Mouse (Mus musculus) neural tube, embryonic 12.5 days (tissue): ENCODE results near the gene Sp6. TPM values are rescaled to one million over a fixed set of nuclear protein-coding genes. Genes with fewer than 3 reads are reported as not detected.

Experiments
- ATAC-seq: fragments of 200-750 bp; cut with Nextera tagmentation; 2 replicates; pipeline ENCODE4 v1.8.0; 2017; ENCODE audit warnings: low read depth, mild to moderate bottlenecking, moderate TSS enrichment, moderate library complexity; ENCODE audit not compliant: low FRiP score
- H3K27ac ChIP-seq: fragments of 300-500 bp; sonication (generic); 2 replicates; pipeline ENCODE4 v1.5.1; 2016
- H3K27me3 ChIP-seq: fragments of 300-500 bp; sonication (generic); replicated peaks from 2 replicates; pipeline ENCODE4 v1.6.1; 2016; ENCODE audit warnings: mild to moderate bottlenecking
- H3K36me3 ChIP-seq: fragments of 300-500 bp; sonication (generic); 2 replicates; pipeline ENCODE4 v1.6.1; 2016; ENCODE audit warnings: mild to moderate bottlenecking
- H3K4me1 ChIP-seq: fragments of 300-500 bp; sonication (generic); 2 replicates; pipeline ENCODE4 v1.6.1; 2016
- H3K4me2 ChIP-seq: fragments of 300-500 bp; sonication (generic); replicated peaks from 2 replicates; pipeline ENCODE4 v1.6.1; 2016; ENCODE audit warnings: mild to moderate bottlenecking
- H3K4me3 ChIP-seq: fragments of 300-500 bp; sonication (generic); 2 replicates; pipeline ENCODE4 v1.5.1; 2016
- H3K9ac ChIP-seq: fragments of 300-500 bp; sonication (generic); 2 replicates; pipeline ENCODE4 v1.6.1; 2016; ENCODE audit warnings: mild to moderate bottlenecking
- H3K9me3 ChIP-seq: fragments of 300-500 bp; sonication (generic); 2 replicates; pipeline ENCODE4 v1.6.1; 2016; ENCODE audit warnings: mild to moderate bottlenecking
- WGBS: fragments of 180-500 bp; shearing (Covaris S2); methylation state at CpG from one replicate; pipeline ENCODE4 v1.1.7; 2016; 5-methylcytosine and 5-hydroxymethylcytosine counted together
- polyA plus RNA-seq: library from polyadenylated mRNA; unstranded; fragments of >200 nt; fragmentation: Nextera tagmentation; extraction: Ambion mirVana; gene quantifications from 2 replicates; pipeline ENCODE4 v1.2.1, GENCODE M21; 2016

The Sp6 gene
- polyA plus RNA-seq, 1 experiment from 2014 or later: 0.23 TPM

DNA sequence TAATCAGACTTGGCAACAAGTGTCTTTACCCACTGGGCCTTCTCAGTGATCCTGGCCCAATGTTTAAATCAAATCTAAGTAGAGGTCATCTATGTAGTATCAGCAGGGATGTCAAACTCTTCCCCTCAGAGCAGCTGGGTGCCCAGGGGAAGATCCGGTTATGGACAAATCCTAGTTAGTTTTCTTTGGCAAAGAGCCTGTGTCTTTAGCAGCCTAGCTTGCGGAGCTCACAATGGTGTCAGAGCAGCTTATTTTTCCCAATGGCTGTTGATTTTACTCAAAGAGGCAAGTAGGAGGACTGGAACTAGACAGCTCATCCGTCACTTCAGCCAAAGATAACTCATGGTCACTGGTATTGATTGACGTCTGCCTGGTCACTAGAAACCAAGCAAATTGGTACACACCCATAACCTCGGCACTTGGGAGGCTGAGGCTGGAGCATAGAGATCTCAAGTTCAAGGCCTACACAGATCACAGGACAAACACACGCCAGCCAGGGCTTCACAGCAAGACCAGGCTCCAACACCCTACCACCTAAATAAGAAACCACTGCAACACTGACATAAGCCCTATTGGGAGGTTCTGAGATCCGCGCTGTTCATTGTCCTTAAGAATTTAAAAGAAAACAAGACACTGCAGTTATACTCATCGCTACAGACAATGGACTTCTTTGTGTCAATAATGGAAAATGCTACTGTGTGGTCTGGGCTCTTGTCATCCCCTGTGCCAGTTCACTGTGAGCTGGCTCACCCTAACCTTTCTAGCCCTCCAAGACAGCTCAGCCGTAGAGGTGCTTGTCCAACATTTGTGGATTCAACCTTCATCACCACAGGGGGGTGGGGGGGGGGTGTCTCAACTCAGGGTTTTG is 37.4 kb upstream of the Sp6 start:
- 81% methylated on average over 10 of the region's 10 CpGs for WGBS
- Histone ChIP-seq H3K4me1 (peaks cover 27% of the 10 kb centered on the region), H3K36me3 (no peaks in the 10 kb centered on the region), H3K9me3 (no peaks in the 10 kb centered on the region), H3K27ac (no peak overlapping the region; the same call in 1 of the 2 replicates), H3K9ac (peak overlapping the region; percentile 87; the same call in 1 of the 2 replicates), H3K27me3 (no peaks in the 10 kb centered on the region), H3K4me2 (peak overlapping the region; percentile 76), H3K4me3 (peak overlapping the region; percentile 90; the same call in 1 of the 2 replicates)
- ATAC-seq: no peak

DNA sequence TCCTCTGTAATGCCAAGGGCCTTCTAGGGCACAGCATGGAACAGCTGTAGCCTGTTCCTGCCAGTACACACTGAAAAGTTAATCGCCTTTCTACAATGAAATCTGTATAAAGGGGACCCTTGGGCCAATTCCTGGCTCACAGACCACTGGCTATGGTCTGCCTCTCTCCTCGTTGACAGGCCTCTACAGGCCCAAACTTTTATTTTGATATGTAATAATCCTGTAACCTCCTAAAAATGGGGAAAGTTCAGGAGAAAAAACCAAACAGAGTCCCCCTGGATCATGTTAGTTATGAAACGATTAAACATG is 36.9 kb upstream of the Sp6 start:
- no peak overlapping the region for H3K27ac ChIP-seq
- 64% methylated on average over 3 of the region's 3 CpGs for WGBS
- H3K4me2 ChIP-seq: peak overlapping the region; percentile 76
- peak overlapping the region; percentile 90 for H3K4me3 ChIP-seq
- no peaks in the 10 kb centered on the region for H3K36me3 ChIP-seq
- peaks cover 27% of the 10 kb centered on the region for H3K4me1 ChIP-seq
- peak overlapping the region; percentile 87 for H3K9ac ChIP-seq
- H3K9me3 ChIP-seq: no peaks in the 10 kb centered on the region
- H3K27me3 ChIP-seq: no peaks in the 10 kb centered on the region
- ATAC-seq: no peak

DNA sequence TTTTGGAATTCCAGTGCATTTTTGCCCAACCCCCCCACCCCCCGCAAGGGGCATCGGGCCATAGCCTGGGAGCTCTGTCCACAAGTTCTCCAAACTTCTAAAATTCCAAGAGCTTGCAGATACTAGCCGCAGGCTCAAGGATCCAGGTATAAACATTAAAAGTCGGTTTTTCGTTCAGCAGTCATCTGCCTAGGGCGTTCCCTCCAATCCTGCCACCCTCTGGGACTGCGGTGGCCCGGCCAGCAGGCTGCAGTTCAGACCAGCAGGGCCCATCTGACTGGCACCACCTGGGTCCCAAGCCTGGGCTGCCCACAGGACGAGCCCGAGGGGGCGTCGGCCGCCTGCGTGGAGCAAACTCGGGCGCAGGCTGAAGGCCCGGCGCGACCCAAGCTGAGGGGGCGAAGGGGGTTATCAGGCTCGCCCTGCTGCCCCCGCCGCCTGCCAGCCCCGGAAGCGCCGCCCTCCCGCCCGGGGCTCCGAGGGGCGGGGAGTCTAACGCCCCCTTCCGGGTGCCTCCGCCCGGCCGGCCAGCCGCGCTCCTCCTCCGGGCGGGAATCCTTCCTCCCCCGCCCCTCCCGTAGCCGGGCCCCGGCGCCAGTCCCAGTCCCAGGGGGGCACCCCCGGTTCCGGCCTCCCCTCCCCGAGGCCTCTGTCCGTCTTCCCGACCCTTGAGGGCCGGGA is 36.1 kb upstream of the Sp6 start:
- Histone ChIP-seq H3K9ac (peak overlapping the region; percentile 87), H3K36me3 (no peaks in the 10 kb centered on the region), H3K27ac (peak overlapping the region; percentile 90), H3K4me1 (peaks cover 27% of the 10 kb centered on the region), H3K4me2 (peak overlapping the region; percentile 76), H3K9me3 (no peaks in the 10 kb centered on the region), H3K4me3 (peak overlapping the region; percentile 90), H3K27me3 (no peaks in the 10 kb centered on the region)
- peak; percentile 68 for ATAC-seq
- WGBS: under 1% methylated on average over 49 of the region's 50 CpGs

DNA sequence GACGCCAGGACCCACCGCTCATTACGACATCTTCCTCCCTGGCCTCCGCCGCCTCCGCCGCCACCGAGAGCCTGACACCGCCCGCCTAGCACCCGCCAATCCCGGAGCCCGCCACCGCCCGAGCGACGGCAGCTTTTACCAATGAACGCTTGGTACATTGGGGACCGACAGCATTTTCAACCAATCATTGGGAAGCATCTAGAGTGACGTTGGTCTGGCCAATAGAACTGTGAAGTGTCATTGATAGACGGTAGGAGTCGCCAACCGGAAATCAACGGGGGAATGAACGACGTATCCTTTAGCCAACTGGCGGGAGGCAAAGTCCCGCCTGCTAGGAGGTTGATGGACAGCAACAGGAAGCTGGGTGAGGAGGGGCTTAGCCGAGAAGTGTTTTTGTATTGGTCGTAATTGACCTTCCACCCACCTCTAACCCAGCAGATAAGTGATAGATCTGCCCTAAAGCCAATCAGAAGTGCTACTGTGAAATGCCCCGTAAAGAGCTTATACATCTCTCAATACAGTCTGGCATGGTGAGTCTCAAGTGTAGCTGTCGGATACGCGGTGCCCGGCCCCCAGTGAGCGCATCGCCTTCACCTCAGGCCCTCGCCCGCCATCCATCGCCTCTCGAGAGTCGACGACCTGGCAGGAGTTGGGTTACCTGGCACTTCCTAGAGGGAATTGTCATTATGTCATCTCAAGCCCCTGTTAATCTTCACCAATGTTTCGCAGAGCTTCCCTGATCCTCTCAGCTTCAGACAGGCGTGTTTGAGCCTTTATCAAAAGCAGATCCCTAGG is 35.4 kb upstream of the Sp6 start:
- Histone ChIP-seq H3K36me3 (no peaks in the 10 kb centered on the region), H3K4me1 (peaks cover 27% of the 10 kb centered on the region), H3K27me3 (no peaks in the 10 kb centered on the region), H3K4me3 (peak overlapping the region; percentile 90), H3K9me3 (no peaks in the 10 kb centered on the region), H3K9ac (peak overlapping the region; percentile 87), H3K27ac (peak overlapping the region; percentile 90), H3K4me2 (peak overlapping the region; percentile 76)
- under 1% methylated on average over 44 of the region's 45 CpGs for WGBS
- ATAC-seq: peak; percentile 97

DNA sequence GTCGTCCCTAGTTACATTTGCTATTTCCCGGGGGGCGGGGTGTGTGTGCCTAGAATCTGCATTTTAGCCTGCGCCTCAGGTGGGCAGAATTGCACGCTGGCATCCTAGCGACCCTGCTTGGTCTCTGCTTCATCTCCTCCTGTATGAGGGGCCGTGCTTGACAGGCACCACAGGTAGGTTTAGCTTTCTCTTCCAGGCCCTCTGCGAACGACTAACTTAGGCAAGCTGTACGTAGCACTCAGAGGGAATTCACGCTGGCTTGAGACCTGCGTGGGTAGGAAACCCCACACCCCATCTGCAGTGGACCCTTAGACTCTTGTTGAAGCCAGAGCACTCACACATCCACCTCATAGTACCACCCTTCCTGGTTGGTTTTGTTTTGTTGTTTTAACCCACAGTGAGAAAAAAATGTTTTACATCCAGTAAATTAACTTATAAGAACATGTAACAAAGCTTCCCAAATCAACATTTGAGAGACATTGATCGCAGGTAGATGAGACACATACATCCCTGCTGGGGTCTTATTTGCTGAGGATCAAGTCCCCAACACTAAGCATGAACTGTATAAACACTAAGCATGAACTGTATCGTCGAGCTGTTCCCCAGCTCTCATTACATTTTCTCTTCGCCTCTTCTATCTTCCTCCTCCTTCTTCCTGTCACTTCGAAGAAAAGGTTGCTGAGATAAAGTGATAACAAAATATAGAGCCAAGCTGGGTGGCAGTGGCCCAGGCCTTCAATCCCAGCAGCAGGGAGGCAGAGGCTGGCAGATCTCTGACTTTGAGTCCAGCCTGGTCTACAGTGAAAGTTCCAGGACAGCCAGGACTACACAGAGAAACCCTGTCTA is 34.6 kb upstream of the Sp6 start:
- Histone ChIP-seq H3K4me3 (peak overlapping the region; percentile 46), H3K9ac (peak overlapping the region; percentile 57), H3K4me2 (peak overlapping the region; percentile 65), H3K27ac (no peak overlapping the region), H3K9me3 (no peaks in the 10 kb centered on the region), H3K4me1 (peaks cover 23% of the 10 kb centered on the region), H3K27me3 (0 out of 2 replicates have a peak, but pooled peaks cover 4% of the 10 kb centered on the region), H3K36me3 (no peaks in the 10 kb centered on the region)
- 39% methylated on average over 17 of the region's 17 CpGs for WGBS
- ATAC-seq: no peak

DNA sequence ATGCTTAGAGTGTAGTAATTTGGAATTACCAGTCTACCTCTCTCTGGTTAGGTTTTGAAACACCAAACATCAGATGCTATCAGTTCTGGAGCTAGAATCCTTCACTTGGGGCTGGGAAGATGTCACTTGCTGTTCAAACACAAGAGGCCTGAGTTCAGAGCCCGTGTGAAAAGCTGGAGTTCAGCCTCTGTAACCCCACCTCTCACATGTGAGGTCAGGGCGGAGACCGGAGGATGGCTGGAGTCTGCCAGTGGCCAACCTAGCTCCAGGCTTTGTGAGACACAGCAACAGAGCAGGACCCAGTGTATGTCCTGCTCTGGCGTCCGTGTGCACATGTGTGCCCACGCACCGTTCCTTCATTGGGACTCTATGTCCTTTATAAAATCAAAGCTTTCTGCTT is 33.9 kb upstream of the Sp6 start:
- Histone ChIP-seq H3K36me3 (no peaks in the 10 kb centered on the region), H3K4me3 (no peak overlapping the region), H3K4me2 (no peak overlapping the region), H3K9me3 (no peaks in the 10 kb centered on the region), H3K9ac (no peak overlapping the region), H3K27me3 (peaks cover 4% of the 10 kb centered on the region; the same call in 1 of the 2 replicates), H3K4me1 (peaks cover 23% of the 10 kb centered on the region), H3K27ac (no peak overlapping the region)
- WGBS: 86% methylated on average over 7 of the region's 7 CpGs
- no peak for ATAC-seq

DNA sequence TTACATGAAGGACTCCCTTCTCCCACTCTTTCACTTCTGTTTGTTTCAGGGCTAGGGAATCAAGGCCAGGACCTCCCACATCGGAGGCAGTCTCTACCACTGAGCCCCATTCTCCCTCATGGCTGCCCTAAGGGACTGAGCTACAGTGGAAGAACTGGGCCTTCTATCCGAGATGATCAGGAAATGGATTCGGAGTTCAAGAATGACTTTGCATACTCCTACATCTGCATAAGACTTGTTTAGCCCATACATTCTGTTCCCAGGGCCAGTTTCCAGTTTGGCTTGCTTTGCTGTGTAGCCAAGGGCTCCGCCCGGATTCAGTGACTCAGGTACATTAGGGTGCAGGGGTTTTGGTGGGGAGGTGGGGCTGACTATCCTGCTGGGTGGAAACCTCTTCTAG is 33.2 kb upstream of the Sp6 start:
- WGBS: 76% methylated on average over 5 of the region's 5 CpGs

DNA sequence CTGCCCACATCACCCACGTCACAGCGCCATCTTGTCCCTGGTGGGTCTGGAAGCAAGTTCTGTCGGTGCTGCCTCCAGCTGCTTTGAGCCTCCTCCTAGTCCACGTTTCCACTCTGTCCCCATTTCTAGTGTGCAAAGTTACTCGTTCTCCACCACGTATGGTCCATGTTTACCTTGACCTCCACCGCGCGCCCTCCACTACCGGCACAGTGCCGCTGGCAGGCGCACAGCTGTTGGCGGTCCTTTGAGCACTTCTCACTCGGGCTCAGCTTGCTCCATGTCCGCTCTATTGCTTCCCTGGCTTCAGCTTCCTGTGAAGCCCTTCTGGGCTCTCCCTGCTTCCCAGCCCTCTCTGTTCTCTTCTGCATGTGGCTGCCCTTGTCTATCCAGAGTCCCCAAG is 31.7 kb upstream of the Sp6 start:
- H3K27me3 ChIP-seq: peaks cover 14% of the 10 kb centered on the region
- no peak overlapping the region for H3K9ac ChIP-seq
- H3K27ac ChIP-seq: no peak overlapping the region
- H3K4me1 ChIP-seq: peaks cover 18% of the 10 kb centered on the region
- ATAC-seq: no peak
- no peaks in the 10 kb centered on the region for H3K9me3 ChIP-seq
- H3K4me3 ChIP-seq: no peak overlapping the region
- WGBS: 76% methylated on average over 15 of the region's 15 CpGs
- H3K4me2 ChIP-seq: no peak overlapping the region
- no peaks in the 10 kb centered on the region for H3K36me3 ChIP-seq

More for the DNA sequence above, 33.2 kb upstream of the Sp6 start:
- peaks cover 23% of the 10 kb centered on the region for H3K4me1 ChIP-seq
- H3K36me3 ChIP-seq: no peaks in the 10 kb centered on the region
- no peak overlapping the region for H3K4me2 ChIP-seq
- peaks cover 8% of the 10 kb centered on the region for H3K27me3 ChIP-seq
- H3K4me3 ChIP-seq: no peak overlapping the region
- H3K9ac ChIP-seq: no peak overlapping the region
- no peak for ATAC-seq
- no peak overlapping the region for H3K27ac ChIP-seq
- no peaks in the 10 kb centered on the region for H3K9me3 ChIP-seq

DNA sequence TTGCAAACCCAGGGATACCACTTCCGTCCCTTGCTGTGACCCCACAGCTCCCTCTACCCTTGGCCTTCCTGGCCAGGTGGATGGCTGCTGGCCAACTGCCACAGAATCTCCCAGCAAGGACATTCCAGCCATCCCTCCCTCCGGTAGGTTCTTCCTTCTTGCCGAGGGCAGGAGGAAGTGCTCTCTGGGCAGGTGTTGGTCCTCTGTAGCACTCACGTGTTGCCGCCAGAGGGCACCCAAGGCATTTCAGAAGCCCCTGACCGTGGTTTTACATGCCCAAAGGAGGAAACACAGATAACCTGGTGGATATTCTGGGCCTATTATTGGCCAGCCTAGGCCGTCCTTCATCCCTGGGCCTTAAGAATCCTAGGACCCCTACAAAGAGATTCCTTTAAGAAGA is 30.8 kb upstream of the Sp6 start:
- H3K9ac ChIP-seq: no peak overlapping the region

DNA sequence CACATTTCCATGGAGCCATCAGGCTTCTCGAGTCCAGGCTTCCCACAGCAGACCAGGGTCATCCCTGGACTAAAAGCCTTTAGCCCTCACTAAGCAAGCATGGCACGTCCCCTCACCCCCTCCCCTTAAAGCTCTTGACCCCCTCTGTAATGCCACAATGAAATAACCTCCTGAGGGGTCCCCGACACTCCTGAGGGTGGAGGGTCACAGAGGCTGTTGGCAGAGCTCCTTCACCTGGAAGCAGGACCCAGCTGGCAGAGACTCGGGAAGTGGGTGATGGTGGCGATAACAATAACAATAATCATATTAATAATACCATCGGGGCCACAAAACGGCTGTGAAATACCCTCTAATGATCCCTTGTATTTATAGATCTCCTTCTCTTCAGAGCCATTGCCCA is 30.3 kb upstream of the Sp6 start, which contains the start of gene Sp2:
Gene Sp2 (minus strand): TSS at position 101 of the 400 bp plus-strand sequence.
- Histone ChIP-seq H3K9ac (no peak within 1 kb of the TSS), H3K9me3 (no peaks in the 10 kb centered on the region), H3K36me3 (no peaks in the 10 kb centered on the region), H3K27ac (no peak within 1 kb of the TSS), H3K27me3 (peaks cover 19% of the 10 kb centered on the region), H3K4me3 (no peak within 1 kb of the TSS), H3K4me2 (peak within 1 kb of the TSS; percentile 39; the same call in 1 of the 2 replicates), H3K4me1 (peaks cover 24% of the 10 kb centered on the region)
- ATAC-seq: no peak
- 41% methylated on average over 7 of the region's 7 CpGs for WGBS

More for the DNA sequence above, 30.8 kb upstream of the Sp6 start:
- Histone ChIP-seq H3K36me3 (no peaks in the 10 kb centered on the region), H3K9me3 (no peaks in the 10 kb centered on the region), H3K27ac (no peak overlapping the region), H3K27me3 (peaks cover 16% of the 10 kb centered on the region), H3K4me2 (peak overlapping the region; percentile 39; the same call in 1 of the 2 replicates), H3K4me1 (peaks cover 19% of the 10 kb centered on the region), H3K4me3 (no peak overlapping the region)
- 2% methylated on average over 7 of the region's 7 CpGs for WGBS
- no peak for ATAC-seq

DNA sequence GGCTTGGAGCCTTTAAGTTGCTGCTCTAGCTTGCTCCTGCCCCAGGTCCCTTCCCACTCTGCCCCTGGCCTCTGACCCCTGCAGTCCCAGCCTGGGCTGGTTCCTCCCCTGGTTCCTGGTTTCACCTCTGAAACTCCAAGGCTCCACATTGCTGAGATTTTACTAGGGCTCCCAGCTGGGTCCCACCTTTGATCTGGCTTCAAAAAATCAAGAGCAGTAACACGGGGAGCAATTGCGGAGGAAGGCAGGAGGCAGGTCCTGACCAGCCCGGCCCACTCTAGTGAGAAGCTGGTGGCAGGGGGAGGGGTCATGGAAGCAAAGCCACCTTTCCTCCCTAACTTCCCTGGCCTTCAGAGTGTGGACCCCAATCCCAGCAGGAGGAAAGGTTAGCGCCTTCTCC is 28.3 kb upstream of the Sp6 start:
- H3K4me1 ChIP-seq: peaks cover 23% of the 10 kb centered on the region
- no peak for ATAC-seq
- no peak overlapping the region for H3K4me3 ChIP-seq
- H3K36me3 ChIP-seq: no peaks in the 10 kb centered on the region
- no peak overlapping the region for H3K4me2 ChIP-seq
- H3K27me3 ChIP-seq: peaks cover 26% of the 10 kb centered on the region
- no peak overlapping the region for H3K27ac ChIP-seq
- no peaks in the 10 kb centered on the region for H3K9me3 ChIP-seq
- H3K9ac ChIP-seq: no peak overlapping the region
- WGBS: 16% methylated on average over 4 of the region's 4 CpGs
